Mouse (Mus musculus) limb, embryonic 14.5 days (tissue): ENCODE results near the gene St6galnac6. TPM values are rescaled to one million over a fixed set of nuclear protein-coding genes. Genes with fewer than 3 reads are reported as not detected.
A peak's percentile ranks its signal among the peaks of the same experiment; 100 is the strongest.

Experiments used
- ATAC-seq: fragments of 200-750 bp; cut with Nextera tagmentation; 2 replicates; pipeline ENCODE4 v1.8.0; 2017; ENCODE audit warnings: low read depth, moderate number of reproducible peaks, moderate TSS enrichment; ENCODE audit not compliant: low FRiP score
- DNase-seq: peaks from one replicate; pipeline ENCODE4 v3.0.0-alpha.2; 2015; ENCODE audit warnings: low spot score
- H3K27ac ChIP-seq: fragments of 300-500 bp; sonication (generic); replicated peaks from 2 replicates; pipeline ENCODE4 v1.5.1; 2014; ENCODE audit warnings: low read depth, mild to moderate bottlenecking, low read length, moderate library complexity, mixed read lengths
- H3K27me3 ChIP-seq: fragments of 300-500 bp; sonication (generic); 2 replicates; pipeline ENCODE4 v1.6.1; 2014; ENCODE audit warnings: low read length, mixed read lengths; ENCODE audit not compliant: control insufficient read depth, insufficient read depth
- H3K36me3 ChIP-seq: fragments of 300-500 bp; sonication (generic); 2 replicates; pipeline ENCODE4 v1.6.1; 2014; ENCODE audit warnings: mild to moderate bottlenecking, low read length, moderate library complexity, mixed read lengths; ENCODE audit not compliant: control insufficient read depth, insufficient read depth
- H3K4me1 ChIP-seq: fragments of 300-500 bp; sonication (generic); 2 replicates; pipeline ENCODE4 v1.6.1; 2014; ENCODE audit warnings: antibody characterized with exemption, low read length, mixed read lengths; ENCODE audit not compliant: control insufficient read depth, insufficient read depth
- H3K4me2 ChIP-seq: fragments of 300-500 bp; sonication (generic); replicated peaks from 2 replicates; pipeline ENCODE4 v1.6.1; 2014; ENCODE audit warnings: low read depth, mild to moderate bottlenecking, low read length, moderate library complexity; ENCODE audit not compliant: severe bottlenecking
- H3K4me3 ChIP-seq: fragments of 300-500 bp; sonication (generic); replicated peaks from 2 replicates; pipeline ENCODE4 v1.5.1; 2014; ENCODE audit warnings: low read length
- H3K9ac ChIP-seq: fragments of 300-500 bp; sonication (generic); 2 replicates; pipeline ENCODE4 v1.6.1; 2014; ENCODE audit warnings: mild to moderate bottlenecking, low read depth, low read length, moderate library complexity; ENCODE audit not compliant: severe bottlenecking
- H3K9me3 ChIP-seq: fragments of 300-500 bp; sonication (generic); 2 replicates; pipeline ENCODE4 v1.6.1; 2016; ENCODE audit warnings: low read length; ENCODE audit not compliant: control insufficient read depth
- POLR2A ChIP-seq: fragments of 200-500 bp; IDR thresholded peaks from 2 replicates; pipeline ENCODE4 v1.8.0; 2012; ENCODE audit warnings: inconsistent platforms, mild to moderate bottlenecking, moderate library complexity, borderline replicate concordance; ENCODE audit not compliant: insufficient read depth, insufficient read length; ENCODE audit errors: extremely low read depth
- WGBS: fragments of 180-500 bp; shearing (Covaris S2); extraction: QIAGEN DNeasy Blood & Tissue Kit; methylation state at CpG from one replicate; pipeline ENCODE4 v1.1.7; 2014; 5-methylcytosine and 5-hydroxymethylcytosine counted together
- polyA plus RNA-seq, 2 experiments: library from polyadenylated mRNA; depleted of rRNA in 1 of 2; stranded (reverse) in 1 of 2; unstranded in 1 of 2; fragments of >200 nt; fragmentation: Nextera tagmentation in 1 of 2; extraction: Ambion mirVana in 1 of 2; gene quantifications; 2 replicates each; pipeline versions ENCODE4 v1.2.1 to v1.2.3; 2012 to 2014

St6galnac6 gene
- polyA plus RNA-seq, 2 experiments, result 10.7 to 39.2 TPM

DNA sequence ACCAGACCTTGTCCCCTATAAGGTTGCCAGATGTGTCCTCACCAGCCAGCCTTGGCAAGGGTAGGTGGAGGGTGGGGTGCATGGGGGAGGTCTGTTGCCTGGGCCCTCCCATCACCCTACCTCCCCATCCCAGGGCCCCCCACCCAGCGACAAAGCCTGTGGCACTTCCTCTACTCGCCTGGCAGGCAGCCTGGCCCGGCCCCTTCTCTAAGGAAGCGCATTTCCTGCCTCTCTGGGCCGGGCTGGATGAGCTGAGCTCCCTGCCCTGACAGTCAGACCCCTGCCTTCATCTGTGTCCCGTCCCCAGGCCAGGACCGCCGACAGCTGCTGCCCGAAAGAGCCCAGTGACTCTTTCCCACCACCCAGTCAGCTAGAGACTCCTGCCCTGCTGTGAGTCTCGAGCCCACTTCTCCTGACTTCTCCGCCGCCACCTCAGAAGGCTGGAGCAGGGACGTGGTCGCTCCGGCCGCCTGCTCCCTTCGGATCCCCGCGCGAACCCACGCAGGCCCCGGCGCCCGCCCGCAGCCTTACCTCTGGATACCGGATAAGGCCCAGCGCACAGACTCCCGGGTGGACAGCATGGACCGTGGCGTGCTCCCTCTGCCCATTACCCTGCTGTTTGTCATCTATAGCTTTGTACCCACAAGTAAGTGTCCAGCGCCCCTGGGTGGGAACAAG lies 47.0 kb downstream of the St6galnac6 start, which contains the start of gene Eng:
Eng (plus strand) TSS at position 217 of the 678 bp plus-strand sequence.
- H3K4me3 ChIP-seq, result peak within 1 kb of the TSS; percentile 22
- DNase-seq (no peak), ATAC-seq (no peak; the same call in 1 of the 2 replicates)
- TF ChIP-seq POLR2A, result no peak
- H3K27ac ChIP-seq, result no peak within 1 kb of the TSS
- H3K27me3 ChIP-seq, result no peaks in the 10 kb centered on the region
- no peaks in the 10 kb centered on the region for H3K9me3 ChIP-seq
- no peaks in the 10 kb centered on the region for H3K36me3 ChIP-seq
- 53% methylated on average over 31 of the region's 31 CpGs for WGBS
- H3K4me2 ChIP-seq, result peak within 1 kb of the TSS; percentile 29
- H3K9ac ChIP-seq, result peak within 1 kb of the TSS; percentile 52
- H3K4me1 ChIP-seq, result peaks cover 8% of the 10 kb centered on the region; the same call in 1 of the 2 replicates

DNA sequence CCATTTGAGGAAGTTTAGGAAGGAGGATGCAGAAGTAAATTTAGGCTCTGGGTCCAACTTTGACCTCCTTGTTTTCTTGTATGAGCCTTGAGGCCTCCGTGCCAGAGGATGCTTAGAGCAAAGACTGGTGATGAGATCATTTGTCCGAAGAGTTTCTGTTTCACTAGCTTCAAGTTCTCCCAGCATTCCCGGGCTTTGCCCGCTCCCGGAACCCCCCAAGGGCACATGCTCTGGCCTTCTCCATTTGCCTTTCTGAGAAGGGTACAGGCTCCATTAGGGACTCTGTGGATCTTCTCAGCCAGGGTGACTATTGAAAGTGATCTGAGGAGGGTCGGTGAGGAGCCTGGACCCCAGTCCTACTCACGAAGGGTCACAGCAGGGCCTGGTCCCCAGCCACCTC lies 47.9 kb downstream of the St6galnac6 start:
- TF ChIP-seq POLR2A, result no peak
- Histone ChIP-seq H3K36me3 (no peaks in the 10 kb centered on the region), H3K4me2 (peak overlapping the region; percentile 29), H3K9ac (peak overlapping the region; percentile 12; the same call in 1 of the 2 replicates), H3K4me3 (peak overlapping the region; percentile 22), H3K27me3 (no peaks in the 10 kb centered on the region), H3K4me1 (peaks cover 7% of the 10 kb centered on the region; the same call in 1 of the 2 replicates), H3K27ac (no peak overlapping the region), H3K9me3 (no peaks in the 10 kb centered on the region)
- WGBS, result 86% methylated on average over 7 of the region's 7 CpGs
- ATAC-seq (no peak), DNase-seq (no peak)

DNA sequence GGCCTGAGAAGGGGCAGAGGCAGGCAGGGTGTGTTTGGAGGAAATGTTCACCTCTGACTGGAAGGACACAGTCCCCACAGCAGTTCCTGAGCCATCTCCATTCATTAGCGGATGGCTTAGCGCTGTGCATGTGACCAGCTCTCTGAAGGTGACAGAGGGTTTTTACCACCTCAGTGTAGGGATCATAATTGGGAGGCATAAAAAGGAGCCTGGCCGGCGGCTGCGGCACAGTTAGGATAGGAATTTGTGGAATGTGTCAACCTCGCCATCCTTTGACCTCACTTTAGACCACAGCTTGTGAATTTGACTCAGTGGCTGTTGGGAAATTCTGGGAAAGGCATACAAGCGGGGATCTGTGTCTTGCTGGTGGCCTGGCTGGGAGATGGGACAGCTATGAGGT lies 54.3 kb downstream of the St6galnac6 start:
- no peak overlapping the region for H3K9ac ChIP-seq
- peak overlapping the region; percentile 33; the same call in 1 of the 2 replicates for H3K27ac ChIP-seq
- peaks cover 28% of the 10 kb centered on the region for H3K4me1 ChIP-seq
- TF ChIP-seq POLR2A, result no peak
- no peaks in the 10 kb centered on the region for H3K36me3 ChIP-seq
- no peaks in the 10 kb centered on the region for H3K27me3 ChIP-seq
- no peak overlapping the region for H3K4me2 ChIP-seq
- 20% methylated on average over 7 of the region's 7 CpGs for WGBS
- H3K9me3 ChIP-seq, result no peaks in the 10 kb centered on the region
- ATAC-seq (no peak), DNase-seq (no peak)
- no peak overlapping the region for H3K4me3 ChIP-seq

DNA sequence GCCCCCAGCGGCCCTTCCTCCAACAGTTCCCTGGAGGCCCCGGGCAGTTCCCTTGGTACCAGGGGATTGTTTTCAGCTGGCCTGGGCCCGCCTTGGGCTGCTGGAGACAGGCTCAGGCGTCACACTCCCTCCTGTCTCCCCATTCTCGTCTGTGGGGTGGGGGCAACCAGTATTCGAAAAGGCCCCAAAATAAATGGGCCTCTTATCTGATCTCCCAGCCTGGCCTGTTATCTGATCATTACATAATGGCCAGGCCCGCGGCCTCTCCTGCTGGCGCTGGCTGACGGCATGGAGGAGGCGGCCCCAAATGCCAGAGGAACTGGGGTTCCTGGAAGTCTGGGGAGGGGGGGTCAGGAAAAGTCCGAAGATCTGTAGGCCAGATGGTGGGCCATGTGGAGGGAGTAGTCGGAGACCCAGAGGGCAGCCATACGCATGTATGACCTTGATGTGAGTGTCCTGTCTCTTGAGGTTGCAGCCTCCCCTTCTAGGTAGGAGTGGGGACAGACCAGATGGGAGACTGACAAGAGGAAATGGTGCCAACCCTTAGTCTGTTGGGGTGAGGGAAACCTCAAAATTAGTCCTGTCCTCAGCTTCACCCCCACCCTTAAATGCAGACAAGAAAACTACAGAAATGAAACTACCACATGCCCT lies 55.4 kb downstream of the St6galnac6 start:
- H3K4me1 ChIP-seq, result peaks cover 28% of the 10 kb centered on the region
- no peaks in the 10 kb centered on the region for H3K9me3 ChIP-seq
- H3K4me3 ChIP-seq, result no peak overlapping the region
- no peak overlapping the region for H3K4me2 ChIP-seq
- H3K27ac ChIP-seq, result peak overlapping the region; percentile 38; the same call in 1 of the 2 replicates
- H3K9ac ChIP-seq, result no peak overlapping the region
- WGBS, result 48% methylated on average over 14 of the region's 14 CpGs
- no peaks in the 10 kb centered on the region for H3K27me3 ChIP-seq
- ATAC-seq, result no peak
- no peak for DNase-seq
- TF ChIP-seq POLR2A, result no peak
- no peaks in the 10 kb centered on the region for H3K36me3 ChIP-seq

DNA sequence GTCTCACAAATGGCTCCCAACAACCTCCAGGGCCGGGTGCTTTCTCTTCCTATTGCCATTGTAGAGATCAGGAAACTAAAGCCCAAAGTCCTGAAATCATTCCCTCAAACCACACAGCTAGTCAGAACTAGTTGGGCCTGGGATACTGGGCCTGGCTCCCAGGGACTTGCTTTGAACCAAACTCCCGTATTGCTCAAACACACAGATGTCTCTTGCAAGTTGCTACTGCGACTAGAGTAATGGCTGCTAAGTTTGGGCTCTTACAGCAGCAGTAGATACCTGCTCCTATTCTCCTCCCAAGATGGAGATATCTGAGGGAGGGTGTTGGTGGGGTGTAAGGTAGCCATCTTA lies 55.9 kb downstream of the St6galnac6 start:
- no peak for TF ChIP-seq POLR2A
- 0 out of 2 replicates have a peak overlapping the region, but pooled peaks have one; percentile 35 for H3K27ac ChIP-seq
- no peak overlapping the region for H3K9ac ChIP-seq
- DNase-seq (no peak), ATAC-seq (no peak)
- H3K4me2 ChIP-seq, result no peak overlapping the region
- no peak overlapping the region for H3K4me3 ChIP-seq
- H3K27me3 ChIP-seq, result no peaks in the 10 kb centered on the region
- no peaks in the 10 kb centered on the region for H3K36me3 ChIP-seq
- 81% methylated on average over 3 of the region's 3 CpGs for WGBS
- H3K4me1 ChIP-seq, result peaks cover 28% of the 10 kb centered on the region
- H3K9me3 ChIP-seq, result no peaks in the 10 kb centered on the region
